Mouse (Mus musculus) forebrain, embryonic 15.5 days (tissue): ENCODE measurements around the gene 2700081O15Rik. TPM values are rescaled to one million over a fixed set of nuclear protein-coding genes. Genes with fewer than 3 reads are reported as not detected.

ENCODE experiments used
- ATAC-seq: fragments of 200-750 bp; cut with Nextera tagmentation; replicated peaks from 2 replicates; pipeline ENCODE4 v1.8.0; 2017; ENCODE audit warnings: mild to moderate bottlenecking, moderate TSS enrichment, moderate library complexity
- H3K27ac ChIP-seq: fragments of 300-500 bp; sonication (generic); replicated peaks from 2 replicates; pipeline ENCODE4 v1.5.1; 2015; ENCODE audit warnings: mild to moderate bottlenecking, inconsistent platforms
- H3K27me3 ChIP-seq: fragments of 300-500 bp; sonication (generic); 2 replicates; pipeline ENCODE4 v1.6.1; 2015; ENCODE audit warnings: inconsistent platforms
- H3K36me3 ChIP-seq: fragments of 300-500 bp; sonication (generic); 2 replicates; pipeline ENCODE4 v1.6.1; 2015; ENCODE audit warnings: mild to moderate bottlenecking, inconsistent platforms
- H3K4me1 ChIP-seq: fragments of 300-500 bp; sonication (generic); 2 replicates; pipeline ENCODE4 v1.6.1; 2015; ENCODE audit warnings: inconsistent platforms
- H3K4me2 ChIP-seq: fragments of 300-500 bp; sonication (generic); replicated peaks from 2 replicates; pipeline ENCODE4 v1.6.1; 2015; ENCODE audit warnings: mild to moderate bottlenecking, inconsistent platforms
- H3K4me3 ChIP-seq: fragments of 300-500 bp; sonication (generic); 2 replicates; pipeline ENCODE4 v1.5.1; 2015; ENCODE audit warnings: mild to moderate bottlenecking, inconsistent platforms
- H3K9ac ChIP-seq: fragments of 300-500 bp; sonication (generic); replicated peaks from 2 replicates; pipeline ENCODE4 v1.6.1; 2015; ENCODE audit warnings: mild to moderate bottlenecking, inconsistent platforms
- H3K9me3 ChIP-seq: fragments of 300-500 bp; sonication (generic); 2 replicates; pipeline ENCODE4 v1.6.1; 2016; ENCODE audit warnings: inconsistent platforms
- WGBS: fragments of 180-500 bp; shearing (Covaris S2); methylation state at CpG from one replicate; pipeline ENCODE4 v1.1.7; 2015; ENCODE audit warnings: mixed read lengths; 5-methylcytosine and 5-hydroxymethylcytosine counted together
- polyA plus RNA-seq: library from polyadenylated mRNA; unstranded; fragments of >200 nt; fragmentation: Nextera tagmentation; extraction: Ambion mirVana; gene quantifications from 2 replicates; pipeline ENCODE4 v1.2.1, GENCODE M21; 2015

The 2700081O15Rik gene
- polyA plus RNA-seq, 1 experiment from 2014 or later, result 27.8 TPM

GRCm38 (mm10) chr19:7422656-7423027, 5.2 kb downstream of the 2700081O15Rik start:
- Histone ChIP-seq H3K4me3 (peak overlapping the region; percentile 43), H3K36me3 (peaks cover 39% of the 10 kb centered on the region), H3K27ac (peak overlapping the region; percentile 98), H3K27me3 (no peaks in the 10 kb centered on the region), H3K4me2 (peak overlapping the region; percentile 76), H3K9ac (peak overlapping the region; percentile 59), H3K4me1 (peaks cover 63% of the 10 kb centered on the region), H3K9me3 (no peaks in the 10 kb centered on the region)
- 3% methylated on average over 35 of the region's 35 CpGs for WGBS
- ATAC-seq, result 0 out of 2 replicates have a peak, but pooled peaks have one; percentile 0

- no peaks in the 10 kb centered on the region for H3K9me3 ChIP-seq
- peaks cover 44% of the 10 kb centered on the region for H3K36me3 ChIP-seq
- no peaks in the 10 kb centered on the region for H3K27me3 ChIP-seq
- H3K4me3 ChIP-seq, result peak overlapping the region; percentile 43
- H3K4me1 ChIP-seq, result peaks cover 63% of the 10 kb centered on the region
- ATAC-seq, result peak; percentile 73
- H3K4me2 ChIP-seq, result peak overlapping the region; percentile 76
- peak overlapping the region; percentile 98 for H3K27ac ChIP-seq
- peak overlapping the region; percentile 59 for H3K9ac ChIP-seq
- WGBS, result 7% methylated on average over 51 of the region's 51 CpGs
Observed at GRCm38 (mm10) chr19:7423028-7423655, 5.7 kb downstream of the 2700081O15Rik start.

GRCm38 (mm10) chr19:7423656-7424030, 6.2 kb downstream of the 2700081O15Rik start:
- Histone ChIP-seq H3K9me3 (no peaks in the 10 kb centered on the region), H3K27ac (peak overlapping the region; percentile 98), H3K9ac (peak overlapping the region; percentile 59), H3K27me3 (no peaks in the 10 kb centered on the region), H3K36me3 (peaks cover 49% of the 10 kb centered on the region), H3K4me1 (peaks cover 63% of the 10 kb centered on the region), H3K4me3 (peak overlapping the region; percentile 43), H3K4me2 (peak overlapping the region; percentile 76)
- 10% methylated on average over 16 of the region's 16 CpGs for WGBS
- no peak for ATAC-seq

- peak overlapping the region; percentile 76 for H3K4me2 ChIP-seq
- peaks cover 61% of the 10 kb centered on the region for H3K4me1 ChIP-seq
- no peak for ATAC-seq
- WGBS, result 43% methylated on average over 7 of the region's 7 CpGs
- peak overlapping the region; percentile 98 for H3K27ac ChIP-seq
- H3K9ac ChIP-seq, result peak overlapping the region; percentile 59
- no peaks in the 10 kb centered on the region for H3K9me3 ChIP-seq
- H3K36me3 ChIP-seq, result peaks cover 52% of the 10 kb centered on the region
- H3K27me3 ChIP-seq, result no peaks in the 10 kb centered on the region
- H3K4me3 ChIP-seq, result peak overlapping the region; percentile 43
Observed at GRCm38 (mm10) chr19:7424131-7424530, 6.7 kb downstream of the 2700081O15Rik start.

GRCm38 (mm10) chr19:7424590-7425397, 7.4 kb downstream of the 2700081O15Rik start:
- peak overlapping the region; percentile 59; the same call in 1 of the 2 replicates for H3K9ac ChIP-seq
- peak overlapping the region; percentile 98 for H3K27ac ChIP-seq
- WGBS, result 51% methylated on average over 8 of the region's 8 CpGs
- H3K4me1 ChIP-seq, result peaks cover 54% of the 10 kb centered on the region
- no peaks in the 10 kb centered on the region for H3K27me3 ChIP-seq
- no peaks in the 10 kb centered on the region for H3K9me3 ChIP-seq
- peak overlapping the region; percentile 76 for H3K4me2 ChIP-seq
- ATAC-seq, result no peak
- peaks cover 58% of the 10 kb centered on the region for H3K36me3 ChIP-seq
- peak overlapping the region; percentile 43 for H3K4me3 ChIP-seq

GRCm38 (mm10) chr19:7425398-7425775, 8.0 kb downstream of the 2700081O15Rik start:
- no peak overlapping the region for H3K4me3 ChIP-seq
- no peak overlapping the region for H3K9ac ChIP-seq
- no peaks in the 10 kb centered on the region for H3K9me3 ChIP-seq
- ATAC-seq, result no peak
- whole genome bisulfite sequencing, result 58% methylated on average over 3 of the region's 3 CpGs
- H3K27ac ChIP-seq, result no peak overlapping the region
- H3K4me1 ChIP-seq, result peaks cover 48% of the 10 kb centered on the region
- no peaks in the 10 kb centered on the region for H3K27me3 ChIP-seq
- H3K4me2 ChIP-seq, result no peak overlapping the region
- H3K36me3 ChIP-seq, result peaks cover 58% of the 10 kb centered on the region

- ATAC-seq, result peak; percentile 42; the same call in 1 of the 2 replicates
- Histone ChIP-seq H3K27ac (0 out of 2 replicates have a peak overlapping the region, but pooled peaks have one; percentile 25), H3K4me2 (no peak overlapping the region), H3K27me3 (no peaks in the 10 kb centered on the region), H3K9me3 (no peaks in the 10 kb centered on the region), H3K4me3 (no peak overlapping the region), H3K36me3 (peaks cover 48% of the 10 kb centered on the region), H3K9ac (no peak overlapping the region), H3K4me1 (peaks cover 16% of the 10 kb centered on the region)
- 62% methylated on average over 2 of the region's 2 CpGs for WGBS
Observed at GRCm38 (mm10) chr19:7434887-7435286, 17.5 kb downstream of the 2700081O15Rik start.

- H3K27ac ChIP-seq, result peak overlapping the region; percentile 75
- peak; percentile 69 for ATAC-seq
- peaks cover 21% of the 10 kb centered on the region for H3K4me1 ChIP-seq
- no peak overlapping the region for H3K9ac ChIP-seq
- no peaks in the 10 kb centered on the region for H3K27me3 ChIP-seq
- H3K9me3 ChIP-seq, result no peaks in the 10 kb centered on the region
- H3K36me3 ChIP-seq, result peaks cover 36% of the 10 kb centered on the region
- WGBS, result 70% methylated on average over 5 of the region's 5 CpGs
- no peak overlapping the region for H3K4me3 ChIP-seq
- H3K4me2 ChIP-seq, result no peak overlapping the region
Observed at GRCm38 (mm10) chr19:7436061-7436970, 18.9 kb downstream of the 2700081O15Rik start.

- ATAC-seq, result no peak
- Histone ChIP-seq H3K4me1 (peaks cover 23% of the 10 kb centered on the region), H3K27me3 (no peaks in the 10 kb centered on the region), H3K27ac (no peak overlapping the region), H3K9me3 (no peaks in the 10 kb centered on the region), H3K36me3 (peaks cover 16% of the 10 kb centered on the region), H3K4me2 (no peak overlapping the region), H3K4me3 (no peak overlapping the region), H3K9ac (no peak overlapping the region)
Observed at GRCm38 (mm10) chr19:7438295-7438694, 20.9 kb downstream of the 2700081O15Rik start.

GRCm38 (mm10) chr19:7441493-7441892, 24.1 kb downstream of the 2700081O15Rik start:
- peak overlapping the region; percentile 12; the same call in 1 of the 2 replicates for H3K27ac ChIP-seq
- peak; percentile 50 for ATAC-seq

GRCm38 (mm10) chr19:7445105-7445504, 27.7 kb downstream of the 2700081O15Rik start:
- Histone ChIP-seq H3K27me3 (no peaks in the 10 kb centered on the region), H3K9ac (no peak overlapping the region), H3K27ac (no peak overlapping the region), H3K36me3 (peaks cover 6% of the 10 kb centered on the region; the same call in 1 of the 2 replicates), H3K4me3 (no peak overlapping the region), H3K4me2 (no peak overlapping the region), H3K9me3 (no peaks in the 10 kb centered on the region), H3K4me1 (peaks cover 7% of the 10 kb centered on the region)
- WGBS, result 95% methylated on average over 2 of the region's 2 CpGs
- no peak for ATAC-seq

More at GRCm38 (mm10) chr19:7441493-7441892, 24.1 kb downstream of the 2700081O15Rik start:
- Histone ChIP-seq H3K27me3 (no peaks in the 10 kb centered on the region), H3K4me1 (peaks cover 16% of the 10 kb centered on the region), H3K4me2 (no peak overlapping the region), H3K9ac (no peak overlapping the region), H3K4me3 (no peak overlapping the region), H3K9me3 (no peaks in the 10 kb centered on the region), H3K36me3 (peaks cover 3% of the 10 kb centered on the region; the same call in 1 of the 2 replicates)
- 61% methylated on average over 14 of the region's 14 CpGs for WGBS
